Mouse (Mus musculus) liver, embryonic 14.5 days (tissue): ENCODE results near the gene Fbxo48.
A peak's percentile ranks its signal among the peaks of the same experiment; 100 is the strongest.

Experiments used
- CTCF ChIP-seq: IDR thresholded peaks from 2 replicates; pipeline ENCODE4 v1.5.1; 2016; ENCODE audit warnings: antibody characterized with exemption, low read depth, control low read depth
- EP300 ChIP-seq: IDR thresholded peaks from 2 replicates; pipeline ENCODE4 v1.6.1; 2016; ENCODE audit warnings: antibody characterized with exemption, low read depth

- TF ChIP-seq CTCF (peak; percentile 67), EP300 (no peak)
Measured at GRCm38 (mm10) chr11:16948756-16949155, 2.4 kb upstream of the Fbxo48 start.
